ENCODE assay signal across 30 mouse cellular contexts in genomic region chr8:47779589-47779988, GRCm38 (mm10). TPM values are rescaled to one million over a fixed set of nuclear protein-coding genes. Genes with fewer than 3 reads are reported as not detected.
"Had no signal": no experiment of that assay in that cellular context is flagged by ENCODE, and none has a peak within 500 bp of the region (broad histone marks: within the 10 kb centered on the region; RNA-seq: fewer than 3 reads in every experiment).

No protein-coding gene starts in this region.

- H3K27ac ChIP-seq: heart, adult 2 months; heart, embryonic 13.5 days; heart, embryonic 15.5 days; hindbrain, embryonic 13.5 days; hindbrain, embryonic 15.5 days; hindbrain, postnatal 0 days; limb, embryonic 13.5 days; limb, embryonic 15.5 days; liver, embryonic 12.5 days; liver, embryonic 14.5 days had no signal

- DNase-seq: forebrain, postnatal 0 days; gastrocnemius, postnatal 14 days; gastrocnemius, postnatal 36 days; heart, adult 11 months; heart, adult 2 months; heart, postnatal 14 days; heart, postnatal 36 days; layer of hippocampus, adult 9-11 months; layer of hippocampus, postnatal 36 days; left cerebral cortex, postnatal 4 days; lung, adult 18-20 months had no signal

- H3K4me2 ChIP-seq: heart, embryonic 11.5 days; heart, embryonic 13.5 days; heart, embryonic 15.5 days; hindbrain, embryonic 13.5 days; hindbrain, embryonic 15.5 days; limb, embryonic 13.5 days; limb, embryonic 15.5 days; liver, embryonic 12.5 days had no signal

- ATAC-seq: forebrain, postnatal 0 days; hindbrain, postnatal 0 days; intestine, embryonic 16.5 days; liver, embryonic 12.5 days had no signal

- H3K9ac ChIP-seq: forebrain, postnatal 0 days; heart, embryonic 13.5 days; heart, embryonic 15.5 days; hindbrain, embryonic 13.5 days; hindbrain, embryonic 15.5 days; limb, embryonic 13.5 days; limb, embryonic 15.5 days; liver, embryonic 12.5 days; liver, embryonic 14.5 days had no signal

- H3K36me3 ChIP-seq: heart, embryonic 13.5 days; heart, embryonic 15.5 days; hindbrain, embryonic 13.5 days; hindbrain, embryonic 15.5 days; limb, embryonic 13.5 days; limb, embryonic 15.5 days; liver, embryonic 12.5 days had no signal

- H3K27me3 ChIP-seq: heart, embryonic 13.5 days; heart, embryonic 15.5 days; hindbrain, embryonic 13.5 days; hindbrain, embryonic 15.5 days; limb, embryonic 13.5 days; limb, embryonic 15.5 days; liver, embryonic 12.5 days had no signal

- H3K4me3 ChIP-seq: heart, adult 2 months; heart, embryonic 13.5 days; heart, embryonic 15.5 days; hindbrain, embryonic 13.5 days; hindbrain, embryonic 15.5 days; limb, embryonic 13.5 days; limb, embryonic 15.5 days; liver, embryonic 12.5 days had no signal

- H3K4me1 ChIP-seq: heart, embryonic 13.5 days; heart, embryonic 15.5 days; hindbrain, embryonic 13.5 days; hindbrain, embryonic 15.5 days; limb, embryonic 13.5 days; limb, embryonic 15.5 days; liver, embryonic 12.5 days had no signal

- H3K9me3 ChIP-seq: heart, embryonic 13.5 days; heart, embryonic 15.5 days; hindbrain, embryonic 13.5 days; hindbrain, embryonic 15.5 days; limb, embryonic 13.5 days; limb, embryonic 15.5 days; liver, embryonic 12.5 days had no signal

RNA-seq across cellular contexts. Expression of gene Cldn24, which starts 42.4 kb away (rescaled TPM):
- polyA plus RNA-seq: forebrain, postnatal 0 days; gonadal fat pad, adult 2 months; heart, adult 2 months; heart, embryonic 11.5 days; heart, embryonic 13.5 days; heart, embryonic 15.5 days; heart, postnatal 0 days; hindbrain, embryonic 11.5 days; hindbrain, embryonic 13.5 days; hindbrain, embryonic 15.5 days; hindbrain, postnatal 0 days; intestine, embryonic 14.5 days; intestine, embryonic 16.5 days; large intestine, adult 2 months; limb, embryonic 11.5 days; limb, embryonic 13.5 days; limb, embryonic 15.5 days; liver, adult 2 months; liver, embryonic 12.5 days; liver, embryonic 14.5 days; liver, embryonic 16.5 days had no signal

RNA-seq across cellular contexts. Expression of gene Cldn22, which starts 44.7 kb away (rescaled TPM):
- polyA plus RNA-seq: forebrain, postnatal 0 days; heart, embryonic 11.5 days; heart, embryonic 13.5 days; heart, embryonic 15.5 days; heart, postnatal 0 days; hindbrain, embryonic 11.5 days; hindbrain, embryonic 13.5 days; hindbrain, embryonic 15.5 days; hindbrain, postnatal 0 days; intestine, embryonic 14.5 days; intestine, embryonic 16.5 days; limb, embryonic 11.5 days; limb, embryonic 13.5 days; limb, embryonic 15.5 days; liver, adult 2 months; liver, embryonic 12.5 days; liver, embryonic 14.5 days; liver, embryonic 16.5 days had no signal
